Comparison of ENCODE assay signal across 27 mouse cellular contexts in genomic region chr11:108562076-108562475, GRCm38 (mm10).
DNase-seq lines count a peak whose midpoint lies in the region; ATAC-seq and TF ChIP-seq lines count a peak whose summit lies in the region.
"Had no signal": no experiment of that assay in that cellular context is flagged by ENCODE, and none has a peak within 500 bp of the region (broad histone marks: within the 10 kb centered on the region; RNA-seq: fewer than 3 reads in every experiment).

No protein-coding gene starts in this region.

- no peaks in the 10 kb centered on the region for H3K36me3 ChIP-seq in forebrain, embryonic 13.5 days (ENCODE audit: poor library complexity, severe bottlenecking)
- H3K36me3 ChIP-seq in forebrain, embryonic 11.5 days (ENCODE audit: control insufficient read depth, insufficient read depth, low read length) = no peaks in the 10 kb centered on the region
- no peaks in the 10 kb centered on the region for H3K36me3 ChIP-seq in forebrain, embryonic 16.5 days (ENCODE audit: control insufficient read depth, insufficient read depth)
- H3K36me3 ChIP-seq: embryonic facial prominence, embryonic 15.5 days; hindbrain, embryonic 12.5 days; liver, embryonic 15.5 days had no signal

- ATAC-seq in forebrain, embryonic 13.5 days = 0 out of 2 replicates have a peak, but pooled peaks have one; percentile 36
- ATAC-seq in forebrain, embryonic 11.5 days (replicated peaks; ENCODE audit: low FRiP score) = no peak
- peak; percentile 74 for ATAC-seq in forebrain, embryonic 16.5 days
- ATAC-seq: Patski had no signal

- TF ChIP-seq CTCF in lung, adult 2 months (IDR thresholded peaks at IDR 0.05; ENCODE audit: insufficient read depth, low read length) = no peak

- no peaks in the 10 kb centered on the region for H3K27me3 ChIP-seq in forebrain, embryonic 13.5 days
- no peaks in the 10 kb centered on the region for H3K27me3 ChIP-seq in forebrain, embryonic 11.5 days (ENCODE audit: control insufficient read depth, insufficient read depth, low read length)
- H3K27me3 ChIP-seq in forebrain, embryonic 16.5 days (replicated peaks; ENCODE audit: control insufficient read depth, insufficient read depth, low read length) = no peaks in the 10 kb centered on the region
- H3K27me3 ChIP-seq: embryonic facial prominence, embryonic 15.5 days; hindbrain, embryonic 12.5 days; liver, embryonic 15.5 days; Patski had no signal

- peaks cover 28% of the 10 kb centered on the region for H3K4me1 ChIP-seq in forebrain, embryonic 13.5 days
- no peaks in the 10 kb centered on the region; the same call in 1 of the 2 replicates for H3K4me1 ChIP-seq in forebrain, embryonic 11.5 days (replicated peaks; ENCODE audit: control insufficient read depth, insufficient read depth, low read length)
- no peaks in the 10 kb centered on the region for H3K4me1 ChIP-seq in lung, adult 2 months (ENCODE audit: control insufficient read depth, insufficient read depth, low read length)
- H3K4me1 ChIP-seq in forebrain, embryonic 16.5 days (replicated peaks; ENCODE audit: control insufficient read depth, insufficient read depth, low read length) = peaks cover 13% of the 10 kb centered on the region; the same call in 1 of the 2 replicates
- H3K4me1 ChIP-seq: embryonic facial prominence, embryonic 15.5 days; hindbrain, embryonic 12.5 days; liver, embryonic 15.5 days had no signal

- H3K4me3 ChIP-seq in forebrain, embryonic 13.5 days = no peak overlapping the region
- no peak overlapping the region for H3K4me3 ChIP-seq in forebrain, embryonic 11.5 days (ENCODE audit: low read depth, low read length)
- no peak overlapping the region for H3K4me3 ChIP-seq in lung, adult 2 months (replicated peaks; ENCODE audit: extremely low read depth, low read depth, low read length)
- H3K4me3 ChIP-seq in forebrain, embryonic 16.5 days (replicated peaks; ENCODE audit: low read length) = no peak overlapping the region
- H3K4me3 ChIP-seq: embryonic facial prominence, embryonic 15.5 days; gastrocnemius, adult 2 months; hindbrain, embryonic 12.5 days; liver, embryonic 15.5 days had no signal

- no peak for DNase-seq in forebrain, embryonic 11.5 days (ENCODE audit: low spot score)
- peak; percentile 53 for DNase-seq in lung, postnatal 10 days
- no peak for DNase-seq in lung, adult 2 months
- DNase-seq in liver = no peak
- no peak for DNase-seq in urinary bladder, postnatal 25 days (ENCODE audit: low spot score)
- DNase-seq: adrenal gland, postnatal 10 days; cerebellum, adult 11-12 months; cerebellum, postnatal 10 days; gastrocnemius, adult 2 months; gastrocnemius, postnatal 36 days; heart, adult 18-20 months; heart, postnatal 36 days; kidney, adult 11 months; kidney, postnatal 25 days; midbrain, embryonic 14.5 days; right cerebral cortex, adult 18-20 months; spleen, adult 18-20 months; thymus, adult 18-20 months; thymus, postnatal 25 days had no signal

- H3K27ac ChIP-seq in forebrain, embryonic 13.5 days = peak overlapping the region; percentile 42; the same call in 1 of the 2 replicates
- H3K27ac ChIP-seq in forebrain, embryonic 11.5 days (ENCODE audit: low read depth, low read length) = no peak overlapping the region
- H3K27ac ChIP-seq in forebrain, embryonic 16.5 days (ENCODE audit: low read length) = no peak overlapping the region
- H3K27ac ChIP-seq: embryonic facial prominence, embryonic 15.5 days; gastrocnemius, adult 2 months; hindbrain, embryonic 12.5 days; liver, embryonic 15.5 days; stomach, postnatal 0 days had no signal

- H3K9me3 ChIP-seq in forebrain, embryonic 13.5 days (replicated peaks) = no peaks in the 10 kb centered on the region
- H3K9me3 ChIP-seq in forebrain, embryonic 11.5 days (ENCODE audit: control insufficient read depth, low read length) = no peaks in the 10 kb centered on the region
- no peaks in the 10 kb centered on the region for H3K9me3 ChIP-seq in forebrain, embryonic 16.5 days (ENCODE audit: control insufficient read depth, low read length)
- H3K9me3 ChIP-seq: embryonic facial prominence, embryonic 15.5 days; hindbrain, embryonic 12.5 days; liver, embryonic 15.5 days had no signal

- no peak for TF ChIP-seq POLR2A in lung, adult 2 months (IDR thresholded peaks at IDR 0.05; ENCODE audit: borderline replicate concordance, extremely low read depth, low read depth, low read length)

- no peak overlapping the region for H3K4me2 ChIP-seq in forebrain, embryonic 13.5 days
- H3K4me2 ChIP-seq in forebrain, embryonic 11.5 days (ENCODE audit: low read depth, low read length, severe bottlenecking) = no peak overlapping the region
- no peak overlapping the region for H3K4me2 ChIP-seq in forebrain, embryonic 16.5 days (ENCODE audit: low read length)
- H3K4me2 ChIP-seq: embryonic facial prominence, embryonic 15.5 days; heart, embryonic 11.5 days; hindbrain, embryonic 12.5 days; liver, embryonic 15.5 days had no signal

- no peak overlapping the region for H3K9ac ChIP-seq in forebrain, embryonic 13.5 days
- H3K9ac ChIP-seq in forebrain, embryonic 11.5 days (ENCODE audit: low read length) = no peak overlapping the region
- H3K9ac ChIP-seq in forebrain, embryonic 16.5 days (replicated peaks; ENCODE audit: low read depth, low read length) = no peak overlapping the region
- H3K9ac ChIP-seq: embryonic facial prominence, embryonic 15.5 days; hindbrain, embryonic 12.5 days; liver, embryonic 15.5 days had no signal

- 43% methylated on average over 5 of the region's 5 CpGs for WGBS in forebrain, embryonic 13.5 days
- WGBS in forebrain, embryonic 11.5 days = 72% methylated on average over 5 of the region's 5 CpGs
- 54% methylated on average over 5 of the region's 5 CpGs for WGBS in lung, adult 2 months
- WGBS in forebrain, embryonic 16.5 days = 30% methylated on average over 5 of the region's 5 CpGs
